Mouse (Mus musculus): ENCODE data around the gene Olfr1015.

Gene Olfr1015

DNA sequence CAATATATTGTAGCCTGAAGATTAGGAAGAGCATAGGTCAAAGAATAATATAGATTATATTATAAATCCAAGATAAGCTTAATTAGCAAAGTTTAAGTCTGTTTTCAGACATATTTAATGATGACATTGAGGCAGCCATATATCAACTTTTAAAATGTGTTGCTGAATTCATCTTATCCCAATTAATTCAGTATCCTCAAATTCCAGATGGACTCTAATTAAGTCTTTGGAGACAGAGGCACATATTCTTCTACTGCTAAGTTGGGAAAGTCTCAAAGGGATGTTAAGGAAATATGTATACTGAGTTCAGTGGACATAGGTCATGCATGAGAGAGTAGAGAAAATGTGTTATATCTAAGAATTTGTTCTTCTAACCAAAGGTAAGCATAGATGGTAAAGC is at the start of gene Olfr1015:
Gene Olfr1015, plus strand, starts transcription at position 301 of the 400 bp plus-strand sequence.
- DNase-seq = no peak

DNA sequence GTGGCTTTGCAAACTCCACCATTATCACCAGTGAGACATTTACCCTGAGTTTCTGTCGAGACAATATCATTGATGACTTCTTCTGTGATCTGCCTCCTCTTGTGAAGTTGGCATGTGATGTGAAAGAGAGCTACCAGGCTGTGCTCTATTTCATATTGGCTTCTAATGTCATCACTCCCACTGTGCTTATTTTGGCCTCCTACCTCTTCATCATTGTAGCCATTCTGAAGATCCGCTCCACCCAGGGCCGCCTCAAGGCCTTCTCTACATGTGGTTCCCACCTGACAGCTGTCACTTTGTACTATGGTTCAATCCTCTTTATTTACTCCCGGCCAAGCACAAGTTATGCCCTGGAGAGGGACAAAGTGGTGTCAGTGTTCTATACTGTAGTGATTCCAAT is 28.0 kb upstream of the Olfr1015 start:
- no peak for DNase-seq

DNA sequence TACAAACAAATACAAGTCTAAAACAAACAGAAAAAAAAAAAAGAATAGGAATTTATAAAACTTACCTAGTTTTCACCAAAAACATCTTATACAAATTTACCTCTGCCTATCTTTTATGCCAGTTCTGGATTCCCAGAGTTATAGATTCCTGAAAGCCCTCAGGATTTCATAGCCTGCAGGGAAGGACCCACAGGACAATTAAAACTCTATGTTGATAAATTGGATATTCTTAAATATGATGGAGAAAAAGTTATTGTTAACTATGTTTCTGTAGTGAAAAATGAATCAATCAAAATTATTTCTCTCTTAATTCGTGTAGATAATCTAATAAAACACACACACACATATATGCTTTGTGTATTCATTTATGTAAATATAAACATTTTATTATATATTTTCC is 19.2 kb upstream of the Olfr1015 start, which contains the start of gene Olfr1012:
Gene Olfr1012, minus strand, starts transcription at position 101 of the 400 bp plus-strand sequence.
- no peak for DNase-seq

DNA sequence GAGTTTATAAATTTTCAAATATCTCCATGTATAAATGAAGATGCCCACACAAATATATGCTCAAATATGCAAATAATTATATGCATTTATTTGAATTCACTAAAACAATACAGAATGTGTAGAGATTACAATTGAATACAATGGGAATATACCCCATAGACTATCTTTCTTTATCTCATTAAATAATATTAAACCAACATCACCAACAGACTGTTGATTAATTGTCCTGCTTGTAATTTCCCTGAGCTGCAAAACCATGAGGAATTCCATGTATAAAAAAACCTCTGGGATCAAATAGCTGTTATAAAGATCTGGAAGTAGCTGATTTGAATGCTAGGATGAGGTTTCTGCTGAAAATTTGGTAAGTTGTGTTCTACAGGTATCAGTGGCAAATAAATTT is 15.0 kb upstream of the Olfr1015 start, which contains the start of gene Olfr1013:
Gene Olfr1013, plus strand, starts transcription at position 301 of the 400 bp plus-strand sequence.
- DNase-seq = no peak

DNA sequence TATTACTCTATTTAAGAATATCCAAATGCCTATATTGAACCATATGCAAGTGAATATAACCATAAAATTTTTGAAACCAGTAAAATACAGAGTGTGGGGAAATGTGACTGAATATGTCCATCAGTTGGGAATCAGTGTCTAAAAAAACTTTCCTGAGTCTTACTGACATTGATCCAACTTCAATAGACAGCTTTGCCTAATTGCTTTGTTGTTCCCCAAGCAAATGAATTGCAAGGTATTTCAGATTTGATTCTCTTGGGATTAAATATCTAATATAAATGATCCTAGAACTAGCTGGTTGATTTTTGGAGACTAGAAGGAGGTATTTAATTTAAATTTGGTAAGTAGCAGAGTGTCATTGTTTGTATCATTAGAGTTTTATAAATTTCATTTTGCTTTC is 9.4 kb upstream of the Olfr1015 start, which contains the start of gene Olfr1014:
Gene Olfr1014, plus strand, starts transcription at position 301 of the 400 bp plus-strand sequence.
- no peak for DNase-seq

DNA sequence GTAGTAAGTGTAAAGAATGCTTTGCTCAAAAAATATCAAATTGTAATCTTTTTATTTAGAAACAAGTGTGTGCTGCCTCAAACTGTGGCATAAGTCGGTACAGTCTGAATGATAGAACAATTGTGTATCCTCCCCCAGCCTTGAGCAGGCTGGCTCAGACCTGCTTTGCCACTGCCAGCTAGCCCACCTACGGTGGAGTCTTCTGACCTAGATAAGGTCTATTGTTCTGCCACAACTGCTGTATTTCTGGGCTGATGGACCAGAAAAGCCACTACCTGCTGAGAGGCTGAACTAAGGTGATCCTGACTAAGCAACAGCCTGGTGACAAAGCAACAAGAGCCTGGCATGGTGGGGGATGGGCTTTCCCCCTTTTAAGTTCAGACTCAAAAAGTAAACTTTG is 10.5 kb downstream of the Olfr1015 start:
- no peak for DNase-seq

DNA sequence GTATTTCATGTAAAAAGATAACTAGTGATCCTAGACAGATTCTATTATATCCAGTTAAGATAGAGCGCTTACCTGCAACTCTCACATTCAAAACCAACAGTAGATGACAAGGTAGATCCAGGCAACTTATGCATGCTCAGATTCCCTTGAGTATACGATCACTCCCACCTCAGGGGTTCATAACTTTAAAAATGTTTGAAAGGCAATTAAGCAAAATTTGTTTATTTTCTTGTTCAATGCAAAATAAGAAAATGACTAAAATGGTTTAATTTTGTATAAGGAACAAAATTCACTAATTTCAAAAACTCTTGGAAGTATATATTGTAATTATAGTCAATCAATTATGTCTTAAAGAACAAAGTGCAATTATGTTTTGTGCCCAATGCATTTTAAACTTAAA is 20.6 kb downstream of the Olfr1015 start, which contains the start of gene Olfr1016:
Gene Olfr1016, minus strand, starts transcription at position 101 of the 400 bp plus-strand sequence.
- no peak for DNase-seq

DNA sequence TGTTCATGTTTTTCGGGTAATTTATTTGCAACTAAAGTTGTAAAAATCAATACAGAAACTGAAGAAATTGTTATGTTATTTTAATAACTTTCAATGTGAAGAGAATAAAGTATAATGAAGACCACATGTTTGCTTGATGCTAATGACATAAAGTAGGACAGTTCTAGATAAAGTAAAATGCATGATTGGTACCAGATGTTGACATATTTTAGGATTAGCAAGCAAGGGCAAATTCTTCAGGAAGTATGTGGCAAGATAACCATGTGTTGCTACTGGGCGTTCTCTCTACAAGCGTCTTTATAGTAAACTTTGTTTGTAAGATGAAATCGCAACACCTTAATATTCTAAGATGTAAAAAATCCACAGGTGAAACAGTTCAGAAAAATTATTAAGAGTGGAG is 22.7 kb downstream of the Olfr1015 start:
- no peak for DNase-seq

DNA sequence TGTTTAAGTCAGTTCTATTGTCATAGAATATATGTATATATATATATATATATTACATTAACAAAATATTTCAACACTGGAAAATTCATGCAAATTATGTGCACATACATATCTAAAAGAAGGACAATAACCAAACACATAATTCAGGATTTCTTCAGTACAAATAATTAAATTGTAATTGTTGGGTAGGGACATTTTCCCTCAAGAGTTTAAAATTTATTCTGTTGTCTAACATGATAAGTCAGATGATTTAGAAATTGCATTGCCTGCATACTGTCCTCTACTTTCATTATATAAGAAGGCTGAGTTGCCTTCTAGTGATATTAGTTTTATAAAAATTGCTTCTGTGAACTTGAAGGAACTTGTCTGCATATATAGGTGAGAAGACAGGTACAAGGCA is 36.4 kb downstream of the Olfr1015 start, which contains the start of gene Olfr1018:
Gene Olfr1018, plus strand, starts transcription at position 301 of the 400 bp plus-strand sequence.
- DNase-seq = no peak

All from kidney, postnatal 10 days (tissue).